Mouse (Mus musculus) lung, adult 2 months (tissue): ENCODE data around the gene Anxa6.

Experiments
- CTCF ChIP-seq: fragments of 200-500 bp; IDR thresholded peaks from 2 replicates; pipeline ENCODE4 v1.5.1; 2011; ENCODE audit warnings: mild to moderate bottlenecking, low read length, control low read depth; ENCODE audit not compliant: insufficient read depth
- POLR2A ChIP-seq: fragments of 200-500 bp; IDR thresholded peaks from 2 replicates; pipeline ENCODE4 v1.6.1; 2011; ENCODE audit warnings: low read depth, mild to moderate bottlenecking, control low read depth, low read length, borderline replicate concordance; ENCODE audit errors: extremely low read depth

- TF ChIP-seq POLR2A (no peak), CTCF (no peak)
Measured at GRCm38 (mm10) chr11:54975756-54976155, 57.5 kb downstream of the Anxa6 start.
